Mouse (Mus musculus) thymus, adult 18-20 months (tissue): ENCODE measurements around the gene Best2.
A peak's percentile ranks its signal among the peaks of the same experiment; 100 is the strongest.

Experiments
- DNase-seq, 2 experiments: peaks; one replicate each; pipeline ENCODE4 v3.0.0; 2022; ENCODE audit warnings: mixed read lengths in 2 of 2

Best2 gene

GRCm38 (mm10) chr8:85021514-85022055, 7.3 kb upstream of the Best2 start:
- DNase-seq, result no peak

- no peak for DNase-seq
Measured at GRCm38 (mm10) chr8:85017209-85017608, 2.9 kb upstream of the Best2 start.

GRCm38 (mm10) chr8:85016724-85017123, 2.4 kb upstream of the Best2 start:
- no peak for DNase-seq

GRCm38 (mm10) chr8:85013230-85013840, 996 bp downstream of the Best2 start:
- peak; percentile 65 to 76 for DNase-seq

GRCm38 (mm10) chr8:85011242-85011641, 3.1 kb downstream of the Best2 start:
- DNase-seq, result no peak

GRCm38 (mm10) chr8:85007686-85008085, 6.6 kb downstream of the Best2 start:
- no peak for DNase-seq

- DNase-seq, result peak; percentile 84 to 86
Measured at GRCm38 (mm10) chr8:84997649-84998295, 16.6 kb downstream of the Best2 start.

GRCm38 (mm10) chr8:84996978-84997377, 17.4 kb downstream of the Best2 start:
- no peak for DNase-seq

GRCm38 (mm10) chr8:84995680-84996079, 18.7 kb downstream of the Best2 start:
- no peak for DNase-seq

- DNase-seq, result no peak
Measured at GRCm38 (mm10) chr8:84994375-84994774, 20.0 kb downstream of the Best2 start.

- peak in 1 of 2 experiments; percentile 69 for DNase-seq
Measured at GRCm38 (mm10) chr8:84990836-84991235, 23.5 kb downstream of the Best2 start.

GRCm38 (mm10) chr8:84990349-84990748, 24.0 kb downstream of the Best2 start, which contains the start of gene Hook2:
TSS of gene Hook2 (plus strand) at chr8:84990603.
- peak; percentile 92 to 96 for DNase-seq

- peak; percentile 76 to 88 for DNase-seq
Measured at GRCm38 (mm10) chr8:84989810-84990209, 24.5 kb downstream of the Best2 start.

GRCm38 (mm10) chr8:84989311-84989731, 25.0 kb downstream of the Best2 start:
- peak in 1 of 2 experiments; percentile 30 for DNase-seq

GRCm38 (mm10) chr8:84987903-84988302, 26.4 kb downstream of the Best2 start:
- no peak for DNase-seq

GRCm38 (mm10) chr8:84987388-84987787, 26.9 kb downstream of the Best2 start:
- DNase-seq, result no peak

GRCm38 (mm10) chr8:84986379-84986945, 27.9 kb downstream of the Best2 start:
- no peak for DNase-seq

GRCm38 (mm10) chr8:84985684-84986378, 28.5 kb downstream of the Best2 start:
- DNase-seq, result peak; percentile 85 to 90

- no peak for DNase-seq
Measured at GRCm38 (mm10) chr8:84985049-84985683, 29.2 kb downstream of the Best2 start.

- DNase-seq, result no peak
Measured at GRCm38 (mm10) chr8:84984294-84985048, 29.9 kb downstream of the Best2 start.

GRCm38 (mm10) chr8:84982499-84983011, 31.8 kb downstream of the Best2 start:
- DNase-seq, result no peak
